Mouse (Mus musculus) hindbrain, embryonic 16.5 days (tissue): ENCODE measurements around the gene Phox2b. TPM values are rescaled to one million over a fixed set of nuclear protein-coding genes. Genes with fewer than 3 reads are reported as not detected.

Experiments
- ATAC-seq: fragments of 200-750 bp; cut with Nextera tagmentation; 2 replicates; pipeline ENCODE4 v1.8.0; 2017; ENCODE audit warnings: moderate TSS enrichment, moderate library complexity
- H3K27ac ChIP-seq: fragments of 300-500 bp; sonication (generic); 2 replicates; pipeline ENCODE4 v1.5.1; 2014; ENCODE audit warnings: low read depth, mild to moderate bottlenecking, control low read depth, low read length, moderate library complexity
- H3K27me3 ChIP-seq: fragments of 300-500 bp; sonication (generic); replicated peaks from 2 replicates; pipeline ENCODE4 v1.6.1; 2014; ENCODE audit warnings: low read length; ENCODE audit not compliant: control insufficient read depth, insufficient read depth
- H3K36me3 ChIP-seq: fragments of 300-500 bp; sonication (generic); 2 replicates; pipeline ENCODE4 v1.6.1; 2014; ENCODE audit warnings: mild to moderate bottlenecking, low read length, moderate library complexity, mixed read lengths; ENCODE audit not compliant: control insufficient read depth, insufficient read depth
- H3K4me1 ChIP-seq: fragments of 300-500 bp; sonication (generic); 2 replicates; pipeline ENCODE4 v1.6.1; 2014; ENCODE audit warnings: low read depth, low read length; ENCODE audit not compliant: control insufficient read depth, insufficient read depth
- H3K4me2 ChIP-seq: fragments of 300-500 bp; sonication (generic); 2 replicates; pipeline ENCODE4 v1.6.1; 2014; ENCODE audit warnings: mild to moderate bottlenecking, low read length, control low read depth, moderate library complexity
- H3K4me3 ChIP-seq: fragments of 300-500 bp; sonication (generic); 2 replicates; pipeline ENCODE4 v1.5.1; 2014; ENCODE audit warnings: mild to moderate bottlenecking, low read length, control low read depth, moderate library complexity
- H3K9ac ChIP-seq: fragments of 300-500 bp; sonication (generic); 2 replicates; pipeline ENCODE4 v1.6.1; 2014; ENCODE audit warnings: low read depth, mild to moderate bottlenecking, control low read depth, low read length, moderate library complexity
- H3K9me3 ChIP-seq: fragments of 300-500 bp; sonication (generic); 2 replicates; pipeline ENCODE4 v1.6.1; 2014; ENCODE audit warnings: mild to moderate bottlenecking, low read length, moderate library complexity; ENCODE audit not compliant: control insufficient read depth
- WGBS: fragments of 180-500 bp; shearing (Covaris S2); extraction: QIAGEN DNeasy Blood & Tissue Kit; methylation state at CpG from one replicate; pipeline ENCODE4 v1.1.7; 2014; 5-methylcytosine and 5-hydroxymethylcytosine counted together
- polyA plus RNA-seq: library from polyadenylated mRNA; unstranded; fragments of >200 nt; fragmentation: Nextera tagmentation; extraction: Ambion mirVana; gene quantifications from 2 replicates; pipeline ENCODE4 v1.2.1, GENCODE M21; 2015

Phox2b gene
- 12.3 and 19.5 TPM in 2 replicates for polyA plus RNA-seq

DNA sequence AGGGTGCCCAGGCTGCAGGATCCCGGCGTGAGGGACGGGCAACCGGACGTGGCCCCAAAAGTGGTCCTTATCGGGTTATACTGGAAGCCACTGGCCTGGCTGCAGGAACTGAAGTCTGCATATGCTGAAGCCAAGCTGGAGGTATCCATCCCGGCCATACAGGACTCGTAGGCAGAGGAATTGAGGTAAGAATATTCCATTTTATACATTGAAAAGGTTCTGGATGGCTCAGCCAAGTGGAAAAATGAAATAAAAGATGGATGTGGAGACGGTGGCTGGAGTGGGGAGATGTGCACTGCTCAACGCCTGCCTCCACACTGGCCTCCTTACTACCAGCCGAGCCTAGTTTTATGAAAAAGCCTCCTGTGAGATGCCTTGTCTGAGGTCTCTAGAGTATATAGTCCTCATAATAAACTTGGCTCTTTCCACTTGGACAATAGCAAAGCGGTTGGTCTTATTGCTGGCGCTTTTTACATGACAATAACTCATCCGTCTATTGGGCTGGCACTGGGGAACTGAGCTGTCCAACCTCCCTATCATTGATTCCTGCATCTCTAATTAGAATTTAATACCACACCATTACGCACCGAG lies at the start of gene Phox2b:
Phox2b (minus strand) TSS at position 569 of the 591 bp plus-strand sequence.
- Histone ChIP-seq H3K4me3 (peak within 1 kb of the TSS; percentile 5; the same call in 1 of the 2 replicates), H3K9ac (no peak within 1 kb of the TSS)
- WGBS: 0% methylated on average over 16 of the region's 16 CpGs

DNA sequence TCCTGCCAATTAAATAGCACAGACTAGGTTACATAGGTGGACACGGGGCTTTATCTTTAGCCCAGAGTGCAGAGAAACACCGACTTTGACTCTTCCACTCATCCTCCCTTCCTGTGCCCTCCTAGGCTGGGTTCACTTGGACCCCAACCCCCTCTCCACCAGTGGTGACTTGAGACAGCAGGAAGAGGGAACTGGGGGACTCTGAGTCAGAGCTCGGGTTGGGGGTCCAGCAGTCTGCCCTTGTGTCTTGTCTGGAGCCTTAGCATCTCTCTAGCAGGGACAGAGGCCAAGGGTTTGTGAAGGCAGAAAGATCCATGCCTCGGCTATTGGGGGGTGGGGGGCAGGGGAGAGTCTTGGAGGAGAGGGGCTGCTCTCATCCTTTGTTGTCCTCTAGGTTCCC lies 43.5 kb upstream of the Phox2b start:
- H3K4me1 ChIP-seq: peaks cover 12% of the 10 kb centered on the region
- no peak overlapping the region for H3K4me3 ChIP-seq
- ATAC-seq: no peak
- H3K9me3 ChIP-seq: no peaks in the 10 kb centered on the region
- H3K27me3 ChIP-seq: no peaks in the 10 kb centered on the region; the same call in 1 of the 2 replicates
- no peak overlapping the region for H3K27ac ChIP-seq
- H3K4me2 ChIP-seq: no peak overlapping the region
- H3K9ac ChIP-seq: no peak overlapping the region
- H3K36me3 ChIP-seq: no peaks in the 10 kb centered on the region
- WGBS: 83% methylated on average over 4 of the region's 4 CpGs

More for the DNA sequence above, at the start of gene Phox2b:
- H3K9me3 ChIP-seq: no peaks in the 10 kb centered on the region
- peaks cover 43% of the 10 kb centered on the region for H3K27me3 ChIP-seq
- no peaks in the 10 kb centered on the region for H3K36me3 ChIP-seq
- no peak within 1 kb of the TSS; the same call in 1 of the 2 replicates for H3K27ac ChIP-seq
- H3K4me2 ChIP-seq: no peak within 1 kb of the TSS
- no peaks in the 10 kb centered on the region for H3K4me1 ChIP-seq
- ATAC-seq: peak; percentile 67; the same call in 1 of the 2 replicates

DNA sequence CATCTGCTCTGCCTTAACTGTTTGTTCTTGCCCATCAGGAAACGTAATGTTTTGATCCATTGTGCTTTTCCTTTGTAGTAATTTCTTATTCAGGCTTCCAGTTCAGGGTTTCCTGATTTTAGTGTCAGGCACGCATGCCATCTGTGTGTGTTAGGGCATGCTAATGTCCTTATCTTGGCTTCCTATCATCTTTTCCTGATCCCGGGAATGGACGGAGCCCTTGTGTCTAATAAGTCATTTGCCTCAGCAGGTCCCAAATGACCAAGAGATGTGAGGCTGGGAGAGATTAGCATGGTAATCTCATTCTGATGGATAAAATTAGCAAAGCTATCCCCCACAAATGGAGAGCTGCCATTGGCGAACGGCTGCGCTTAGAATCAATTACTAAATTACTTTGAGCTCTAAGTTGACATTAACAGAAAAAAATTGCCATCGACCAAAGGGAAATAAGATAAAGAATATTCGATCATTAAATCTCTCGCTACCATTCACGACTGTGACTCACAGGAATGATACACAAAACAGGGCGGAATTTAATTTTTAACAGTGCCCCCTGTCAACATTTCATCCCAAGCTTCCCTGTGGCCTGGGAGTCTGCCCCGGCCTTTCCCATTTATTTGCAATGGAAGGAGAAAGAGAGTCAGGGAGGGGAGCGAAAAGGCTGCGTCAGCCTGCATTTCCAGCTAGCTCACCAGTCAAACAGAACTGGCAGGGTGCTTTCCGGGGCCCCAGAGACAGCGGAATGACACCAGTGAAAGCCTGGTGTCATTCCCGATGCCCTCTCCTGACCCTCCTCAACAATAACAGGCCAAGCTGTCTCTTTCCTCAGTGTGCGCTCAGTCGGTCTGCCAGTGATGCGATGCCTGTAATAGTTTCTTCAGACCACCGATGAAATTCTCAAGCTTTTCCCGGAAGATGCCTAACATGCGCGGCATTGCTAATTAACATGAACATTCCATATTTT lies 40.2 kb upstream of the Phox2b start:
- no peak overlapping the region for H3K27ac ChIP-seq
- ATAC-seq: no peak

DNA sequence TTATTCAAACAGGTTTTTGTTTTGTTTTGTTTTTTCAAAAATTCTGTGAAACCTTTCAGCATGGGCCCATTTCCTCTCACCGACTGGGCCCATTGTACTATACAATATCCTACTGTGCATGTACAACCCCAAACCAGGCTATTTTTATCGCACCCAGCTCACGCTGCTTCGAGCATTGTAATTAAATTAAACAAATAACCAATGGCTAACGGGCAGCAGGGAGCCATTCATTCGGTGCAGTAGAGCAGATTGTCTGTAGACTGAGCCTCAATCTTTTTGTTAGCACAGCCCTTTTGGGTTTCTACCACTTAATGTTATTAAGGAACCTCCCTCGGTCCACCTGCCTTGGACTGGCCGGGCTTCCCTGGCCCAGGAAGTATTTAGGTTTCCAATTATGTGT lies 39.5 kb upstream of the Phox2b start:
- Histone ChIP-seq H3K27ac (no peak overlapping the region), H3K36me3 (no peaks in the 10 kb centered on the region), H3K9ac (no peak overlapping the region), H3K4me2 (peak overlapping the region; percentile 15; the same call in 1 of the 2 replicates), H3K9me3 (no peaks in the 10 kb centered on the region), H3K4me1 (peaks cover 12% of the 10 kb centered on the region), H3K27me3 (no peaks in the 10 kb centered on the region; the same call in 1 of the 2 replicates), H3K4me3 (no peak overlapping the region)
- 9% methylated on average over 8 of the region's 8 CpGs for WGBS
- ATAC-seq: peak; percentile 54; the same call in 1 of the 2 replicates

More for the DNA sequence above, 40.2 kb upstream of the Phox2b start:
- peak overlapping the region; percentile 46 for H3K4me2 ChIP-seq
- WGBS: 21% methylated on average over 25 of the region's 25 CpGs
- H3K9me3 ChIP-seq: no peaks in the 10 kb centered on the region
- H3K27me3 ChIP-seq: no peaks in the 10 kb centered on the region; the same call in 1 of the 2 replicates
- H3K9ac ChIP-seq: no peak overlapping the region
- H3K4me1 ChIP-seq: peaks cover 12% of the 10 kb centered on the region
- H3K36me3 ChIP-seq: no peaks in the 10 kb centered on the region
- H3K4me3 ChIP-seq: peak overlapping the region; percentile 7; the same call in 1 of the 2 replicates

DNA sequence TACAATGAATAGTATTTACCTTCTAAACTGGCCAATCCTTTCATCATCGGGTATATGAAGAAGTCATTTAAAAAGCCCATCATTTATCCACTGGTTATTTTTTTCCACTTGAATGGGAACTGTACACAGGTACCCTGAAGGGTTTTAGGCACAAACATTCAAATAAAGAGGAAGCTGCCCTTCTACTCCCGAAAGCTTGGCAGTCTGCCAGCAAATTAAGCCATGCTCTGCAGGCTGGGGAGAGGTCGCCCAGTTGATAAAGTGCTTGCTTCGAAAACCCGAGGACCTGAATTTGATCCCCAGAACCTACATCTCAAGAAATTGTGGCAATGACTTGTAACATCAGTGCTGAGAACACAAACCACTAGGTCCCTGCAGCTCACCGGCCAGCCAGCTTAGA lies 35.6 kb upstream of the Phox2b start:
- 33% methylated on average over 6 of the region's 6 CpGs for WGBS
- no peak overlapping the region for H3K9ac ChIP-seq
- ATAC-seq: no peak
- H3K27ac ChIP-seq: no peak overlapping the region
- no peaks in the 10 kb centered on the region for H3K36me3 ChIP-seq
- no peaks in the 10 kb centered on the region for H3K9me3 ChIP-seq
- H3K27me3 ChIP-seq: no peaks in the 10 kb centered on the region
- no peak overlapping the region for H3K4me3 ChIP-seq
- no peak overlapping the region for H3K4me2 ChIP-seq
- peaks cover 11% of the 10 kb centered on the region for H3K4me1 ChIP-seq

DNA sequence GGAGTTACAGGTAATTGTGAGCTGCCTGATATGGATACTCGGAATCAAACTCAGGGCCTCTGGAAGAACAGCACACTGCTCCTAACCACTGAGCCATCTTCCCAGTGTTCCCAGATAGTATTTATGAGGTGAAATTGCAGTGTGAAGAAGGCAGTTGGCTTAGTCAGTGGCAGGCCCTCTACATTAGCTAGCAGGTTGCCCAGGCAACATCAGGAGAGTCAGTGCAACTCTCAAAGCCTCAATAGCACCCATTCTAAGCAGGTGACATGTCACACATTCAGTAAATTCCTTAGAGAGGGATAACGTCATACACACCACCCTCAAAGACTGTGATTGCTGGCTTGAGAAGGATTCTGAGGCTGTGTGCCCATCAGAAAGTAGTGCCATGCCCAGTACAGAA lies 32.6 kb upstream of the Phox2b start:
- WGBS: 63% methylated on average over 2 of the region's 2 CpGs
- Histone ChIP-seq H3K4me3 (no peak overlapping the region), H3K27me3 (no peaks in the 10 kb centered on the region), H3K4me1 (no peaks in the 10 kb centered on the region), H3K27ac (no peak overlapping the region), H3K9ac (no peak overlapping the region), H3K4me2 (no peak overlapping the region), H3K36me3 (no peaks in the 10 kb centered on the region), H3K9me3 (no peaks in the 10 kb centered on the region)
- no peak for ATAC-seq

GRCm38 (mm10) chr5:67106261-67106660 lies 7.2 kb upstream of the Phox2b start:
- Histone ChIP-seq H3K4me1 (no peaks in the 10 kb centered on the region), H3K4me3 (no peak overlapping the region), H3K27me3 (peaks cover 34% of the 10 kb centered on the region), H3K9ac (no peak overlapping the region), H3K36me3 (no peaks in the 10 kb centered on the region), H3K9me3 (no peaks in the 10 kb centered on the region), H3K4me2 (no peak overlapping the region), H3K27ac (no peak overlapping the region)
- ATAC-seq: no peak
- 90% methylated on average over 2 of the region's 2 CpGs for WGBS

- 11% methylated on average over 3 of the region's 3 CpGs for WGBS
- H3K4me3 ChIP-seq: no peak overlapping the region
- no peak overlapping the region for H3K4me2 ChIP-seq
- H3K4me1 ChIP-seq: no peaks in the 10 kb centered on the region
- H3K36me3 ChIP-seq: no peaks in the 10 kb centered on the region
- no peaks in the 10 kb centered on the region for H3K9me3 ChIP-seq
- peaks cover 46% of the 10 kb centered on the region for H3K27me3 ChIP-seq
- ATAC-seq: no peak
- H3K27ac ChIP-seq: no peak overlapping the region
- H3K9ac ChIP-seq: no peak overlapping the region
Observed at GRCm38 (mm10) chr5:67103016-67103415, 3.9 kb upstream of the Phox2b start.
